Mouse (Mus musculus) testis, adult 2 months (tissue): Measurements from ENCODE around the gene Pla2g1b.

Experiments used
- CTCF ChIP-seq: fragments of 200-500 bp; IDR thresholded peaks from 2 replicates; pipeline ENCODE4 v1.5.1; 2012; ENCODE audit warnings: low read depth, mild to moderate bottlenecking, inconsistent platforms, low read length, moderate library complexity; ENCODE audit not compliant: control insufficient read depth, insufficient read depth, insufficient replicate concordance
- POLR2A ChIP-seq: fragments of 200-500 bp; IDR thresholded peaks from 2 replicates; pipeline ENCODE4 v1.6.1; 2012; ENCODE audit warnings: low read depth, mild to moderate bottlenecking, inconsistent platforms, low read length, moderate library complexity; ENCODE audit not compliant: control insufficient read depth

GRCm38 (mm10) chr5:115491771-115492322 lies 25.8 kb downstream of the Pla2g1b start:
- TF ChIP-seq CTCF (no peak), POLR2A (no peak)
